Mouse (Mus musculus) left cerebral cortex, adult 2 months (tissue): ENCODE results near the gene Gm10058. TPM values are rescaled to one million over a fixed set of nuclear protein-coding genes. Genes with fewer than 3 reads are reported as not detected.
"Not testable (repeated sequence)": the region's sequence is repeated elsewhere in the genome, so short reads cannot be mapped to it uniquely, and the experiment has no call there.

ENCODE experiments used
- DNase-seq, 2 experiments: peaks; one replicate each; pipeline ENCODE4 v3.0.0; 2021 to 2022; ENCODE audit warnings: low spot score in 2 of 2, mixed read lengths in 1 of 2; ENCODE audit errors: extremely low spot score in 1 of 2
- H3K27ac ChIP-seq: fragments of 200-600 bp; 2 replicates; pipeline ENCODE4 v1.8.1; 2022
- H3K4me3 ChIP-seq: fragments of 200-600 bp; 2 replicates; pipeline ENCODE4 v1.8.1; 2022
- intact Hi-C: fragments of 180-260 bp; cut with DNase I; formaldehyde crosslinking; loops from one replicate; pipeline ENCODE4 v1.15.1; 2025
- long read RNA-seq, 2 experiments: library from polyadenylated mRNA; stranded (forward); transcript quantifications; one replicate each; pipeline ENCODE4 v2.0.0; 2021; ENCODE audit warnings: borderline mapping rate in 2 of 2
- total RNA-seq, 2 experiments: library from RNA; stranded (reverse); gene quantifications; 2 replicates each; pipeline ENCODE4 v1.2.3; 2021

Gm10058 gene
- total RNA-seq: not detected
- long read RNA-seq, experiment 1: 0 reads
- long read RNA-seq, experiment 2: 0 reads

GRCm38 (mm10) chrX:27946785-27947184 lies at the start of gene Gm10058:
Gene Gm10058, minus strand, starts transcription at chrX:27946885.
- DNase-seq, H3K4me3 ChIP-seq, intact Hi-C loops, H3K27ac ChIP-seq: not testable (repeated sequence)
